Mouse (Mus musculus) brown adipose tissue, adult 24 weeks (tissue): ENCODE results near the gene Olfr1250. TPM values are rescaled to one million over a fixed set of nuclear protein-coding genes. Genes with fewer than 3 reads are reported as not detected.
"Not testable (repeated sequence)": the region's sequence is repeated elsewhere in the genome, so short reads cannot be mapped to it uniquely, and the experiment has no call there.

Experiments
- H3K27ac ChIP-seq: fragments of 200-500 bp; replicated peaks from 2 replicates; pipeline ENCODE4 v1.5.1; 2012; ENCODE audit warnings: low read depth, mild to moderate bottlenecking, low read length
- H3K4me1 ChIP-seq: fragments of 200-500 bp; 2 replicates; pipeline ENCODE4 v1.6.1; 2012; ENCODE audit warnings: low read length, mixed read lengths; ENCODE audit not compliant: control insufficient read depth, insufficient read depth, insufficient read length
- H3K4me3 ChIP-seq: fragments of 200-500 bp; 2 replicates; pipeline ENCODE4 v1.5.1; 2012; ENCODE audit warnings: low read depth, mild to moderate bottlenecking, low read length, moderate library complexity; ENCODE audit not compliant: insufficient read depth
- polyA plus RNA-seq: library from polyadenylated mRNA; stranded (reverse); fragments of >200 nt; gene quantifications from 2 replicates; pipeline ENCODE4 v1.2.4, GENCODE M21; 2012; ENCODE audit not compliant: missing spikeins, insufficient read depth, insufficient read length

Olfr1250 gene
- polyA plus RNA-seq: not detected in 2 replicates

- Histone ChIP-seq H3K4me3 (no peak within 1 kb of the TSS), H3K27ac (no peak within 1 kb of the TSS), H3K4me1 (no peaks in the 10 kb centered on the region)
Measured at GRCm38 (mm10) chr2:89661367-89661766, at the start of gene Olfr1250. Gene Olfr1250, minus strand, starts transcription at chr2:89661467.

- Histone ChIP-seq H3K4me1 (no peaks in the 10 kb centered on the region), H3K27ac (no peak overlapping the region), H3K4me3 (no peak overlapping the region)
Measured at GRCm38 (mm10) chr2:89691980-89692379, 30.7 kb upstream of the Olfr1250 start.

GRCm38 (mm10) chr2:89671836-89672235 is 10.6 kb upstream of the Olfr1250 start, which contains the start of gene Olfr1251:
Gene Olfr1251, minus strand, starts transcription at chr2:89671936.
- H3K4me3 ChIP-seq: no peak within 1 kb of the TSS
- no peaks in the 10 kb centered on the region for H3K4me1 ChIP-seq
- no peak within 1 kb of the TSS for H3K27ac ChIP-seq

- no peaks in the 10 kb centered on the region for H3K4me1 ChIP-seq
- H3K27ac ChIP-seq: no peak within 1 kb of the TSS
- no peak within 1 kb of the TSS for H3K4me3 ChIP-seq
Measured at GRCm38 (mm10) chr2:89634883-89635282, 26.4 kb downstream of the Olfr1250 start, which contains the start of gene Olfr1249. Gene Olfr1249, minus strand, starts transcription at chr2:89634983.

- H3K4me3 ChIP-seq, H3K27ac ChIP-seq, H3K4me1 ChIP-seq: not testable (repeated sequence)
Measured at GRCm38 (mm10) chr2:89618145-89618544, 43.1 kb downstream of the Olfr1250 start, which contains the start of gene Olfr1248. Gene Olfr1248, minus strand, starts transcription at chr2:89618245.

GRCm38 (mm10) chr2:89614030-89614429 is 47.2 kb downstream of the Olfr1250 start, which contains the start of gene Olfr1247:
Gene Olfr1247, minus strand, starts transcription at chr2:89614130.
- Histone ChIP-seq H3K4me3 (no peak within 1 kb of the TSS), H3K27ac (no peak within 1 kb of the TSS)

More at GRCm38 (mm10) chr2:89614030-89614429, 47.2 kb downstream of the Olfr1250 start, which contains the start of gene Olfr1247:
- H3K4me1 ChIP-seq: no peaks in the 10 kb centered on the region

Other genes starting within 250 kb of the Olfr1250 start
- not detected in 2 replicates for gene Olfr1239, start 241.1 kb downstream of the Olfr1250 start, polyA plus RNA-seq
- gene Olfr1240, start 218.5 kb downstream of the Olfr1250 start, polyA plus RNA-seq: not detected in 2 replicates
- not detected in 2 replicates for gene Olfr1241, start 174.3 kb downstream of the Olfr1250 start, polyA plus RNA-seq
- not detected in 2 replicates for gene Olfr1242, start 163.1 kb downstream of the Olfr1250 start, polyA plus RNA-seq
- not detected in 2 replicates for gene Olfr1243, start 130.0 kb downstream of the Olfr1250 start, polyA plus RNA-seq
- not detected in 2 replicates for gene Olfr1245, start 83.0 kb downstream of the Olfr1250 start, polyA plus RNA-seq
- not detected in 2 replicates for gene Olfr1246, start 68.3 kb downstream of the Olfr1250 start, polyA plus RNA-seq
- gene Olfr1247, start 47.3 kb downstream of the Olfr1250 start, polyA plus RNA-seq: not detected in 2 replicates
- gene Olfr1248, start 43.2 kb downstream of the Olfr1250 start, polyA plus RNA-seq: not detected in 2 replicates
- gene Olfr1249, start 26.5 kb downstream of the Olfr1250 start, polyA plus RNA-seq: not detected in 2 replicates
- not detected in 2 replicates for gene Olfr1251, start 10.5 kb upstream of the Olfr1250 start, polyA plus RNA-seq
- gene Olfr1252, start 63.5 kb upstream of the Olfr1250 start, polyA plus RNA-seq: not detected in 2 replicates
- not detected in 2 replicates for gene Olfr1253, start 95.6 kb upstream of the Olfr1250 start, polyA plus RNA-seq
- not detected in 2 replicates for gene Olfr1254, start 132.2 kb upstream of the Olfr1250 start, polyA plus RNA-seq
- not detected in 2 replicates for gene Olfr1255, start 150.6 kb upstream of the Olfr1250 start, polyA plus RNA-seq
- not detected in 2 replicates for gene Olfr1256, start 180.1 kb upstream of the Olfr1250 start, polyA plus RNA-seq
- not detected in 2 replicates for gene Olfr48, start 186.7 kb upstream of the Olfr1250 start, polyA plus RNA-seq
- not detected in 2 replicates for gene Olfr1257, start 217.0 kb upstream of the Olfr1250 start, polyA plus RNA-seq